Mouse (Mus musculus): Measurements from ENCODE around the gene Ssbp4. TPM values are rescaled to one million over a fixed set of nuclear protein-coding genes. Genes with fewer than 3 reads are reported as not detected.

The Ssbp4 gene
- polyA plus RNA-seq, 1 experiment from 2014 or later, result 122 TPM

DNA sequence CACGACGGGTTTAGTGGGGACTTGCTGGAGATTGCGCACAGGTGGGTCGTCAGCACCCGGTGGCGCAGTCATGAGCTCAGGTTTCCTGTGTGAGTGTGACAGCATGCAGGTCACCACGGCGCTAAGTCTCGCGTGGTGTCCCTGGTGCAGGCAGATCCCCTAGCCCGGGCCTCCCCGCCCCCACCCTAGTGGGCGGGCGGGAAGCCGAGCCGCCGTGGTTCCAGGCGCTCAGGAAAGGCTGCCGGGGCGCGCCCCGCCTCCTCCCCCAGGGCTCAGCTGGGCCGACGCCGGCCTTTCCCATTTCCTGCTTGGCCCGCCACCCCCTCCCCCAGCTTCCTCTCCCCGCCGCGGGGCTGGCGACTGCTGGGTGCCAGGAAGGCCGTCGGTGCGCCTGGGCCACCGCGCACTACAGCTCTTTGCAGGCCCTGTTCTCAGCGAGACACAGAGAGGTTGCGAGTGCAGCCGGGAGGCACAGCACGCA is 736 bp upstream of the Ssbp4 start:
- Histone ChIP-seq H3K9ac (replicated peaks; ENCODE audit: low read depth, low read length) (peak overlapping the region; percentile 77), H3K27ac (ENCODE audit: low read length) (peak overlapping the region; percentile 99), H3K4me2 (replicated peaks; ENCODE audit: low read depth, low read length) (peak overlapping the region; percentile 98), H3K4me1 (ENCODE audit: control insufficient read depth, insufficient read depth, low read length) (peaks cover 16% of the 10 kb centered on the region; the same call in 1 of the 2 replicates), H3K4me3 (ENCODE audit: low read depth, low read length) (peak overlapping the region; percentile 46), H3K36me3 (ENCODE audit: control insufficient read depth, insufficient read depth, low read length) (no peaks in the 10 kb centered on the region), H3K27me3 (ENCODE audit: control insufficient read depth, insufficient read depth, low read length) (no peaks in the 10 kb centered on the region), H3K9me3 (ENCODE audit: control insufficient read depth, low read depth, low read length) (no peaks in the 10 kb centered on the region)
- WGBS, result under 1% methylated on average over 39 of the region's 39 CpGs
- peak; percentile 71 for ATAC-seq (ENCODE audit: insufficient number of reproducible peaks, insufficient read depth, low FRiP score, low read depth)

GRCm38 (mm10) chr8:70607898-70608748 is 549 bp downstream of the Ssbp4 start:
- Histone ChIP-seq H3K27ac (ENCODE audit: low read length) (peak overlapping the region; percentile 99), H3K9me3 (ENCODE audit: control insufficient read depth, low read depth, low read length) (no peaks in the 10 kb centered on the region), H3K9ac (replicated peaks; ENCODE audit: low read depth, low read length) (peak overlapping the region; percentile 66), H3K4me1 (ENCODE audit: control insufficient read depth, insufficient read depth, low read length) (peaks cover 13% of the 10 kb centered on the region; the same call in 1 of the 2 replicates), H3K4me2 (replicated peaks; ENCODE audit: low read depth, low read length) (peak overlapping the region; percentile 98), H3K4me3 (ENCODE audit: low read depth, low read length) (peak overlapping the region; percentile 84), H3K36me3 (ENCODE audit: control insufficient read depth, insufficient read depth, low read length) (no peaks in the 10 kb centered on the region), H3K27me3 (ENCODE audit: control insufficient read depth, insufficient read depth, low read length) (no peaks in the 10 kb centered on the region)
- no peak for ATAC-seq (ENCODE audit: insufficient number of reproducible peaks, insufficient read depth, low FRiP score, low read depth)
- WGBS, result under 1% methylated on average over 84 of the region's 84 CpGs

- Histone ChIP-seq H3K4me3 (ENCODE audit: low read depth, low read length) (peak overlapping the region; percentile 84), H3K27me3 (ENCODE audit: control insufficient read depth, insufficient read depth, low read length) (no peaks in the 10 kb centered on the region), H3K4me1 (ENCODE audit: control insufficient read depth, insufficient read depth, low read length) (peaks cover 13% of the 10 kb centered on the region; the same call in 1 of the 2 replicates), H3K27ac (ENCODE audit: low read length) (peak overlapping the region; percentile 99; the same call in 1 of the 2 replicates), H3K36me3 (ENCODE audit: control insufficient read depth, insufficient read depth, low read length) (peaks cover 5% of the 10 kb centered on the region; the same call in 1 of the 2 replicates), H3K9ac (replicated peaks; ENCODE audit: low read depth, low read length) (peak overlapping the region; percentile 66), H3K4me2 (replicated peaks; ENCODE audit: low read depth, low read length) (peak overlapping the region; percentile 98), H3K9me3 (ENCODE audit: control insufficient read depth, low read depth, low read length) (no peaks in the 10 kb centered on the region)
- WGBS, result 27% methylated on average over 6 of the region's 6 CpGs
- no peak for ATAC-seq (ENCODE audit: insufficient number of reproducible peaks, insufficient read depth, low FRiP score, low read depth)
Observed at GRCm38 (mm10) chr8:70607603-70607897, 1.1 kb downstream of the Ssbp4 start.

- Histone ChIP-seq H3K4me2 (replicated peaks; ENCODE audit: low read depth, low read length) (peak overlapping the region; percentile 98), H3K4me3 (ENCODE audit: low read depth, low read length) (peak overlapping the region; percentile 84), H3K4me1 (ENCODE audit: control insufficient read depth, insufficient read depth, low read length) (peaks cover 13% of the 10 kb centered on the region; the same call in 1 of the 2 replicates), H3K9ac (replicated peaks; ENCODE audit: low read depth, low read length) (0 out of 2 replicates have a peak overlapping the region, but pooled peaks have one; percentile 66), H3K36me3 (ENCODE audit: control insufficient read depth, insufficient read depth, low read length) (peaks cover 11% of the 10 kb centered on the region; the same call in 1 of the 2 replicates), H3K27ac (ENCODE audit: low read length) (no peak overlapping the region), H3K9me3 (ENCODE audit: control insufficient read depth, low read depth, low read length) (0 out of 2 replicates have a peak, but pooled peaks cover 1% of the 10 kb centered on the region), H3K27me3 (ENCODE audit: control insufficient read depth, insufficient read depth, low read length) (no peaks in the 10 kb centered on the region)
- WGBS, result 56% methylated on average over 18 of the region's 18 CpGs
- no peak for ATAC-seq (ENCODE audit: insufficient number of reproducible peaks, insufficient read depth, low FRiP score, low read depth)
Observed at GRCm38 (mm10) chr8:70606780-70607602, 1.7 kb downstream of the Ssbp4 start.

DNA sequence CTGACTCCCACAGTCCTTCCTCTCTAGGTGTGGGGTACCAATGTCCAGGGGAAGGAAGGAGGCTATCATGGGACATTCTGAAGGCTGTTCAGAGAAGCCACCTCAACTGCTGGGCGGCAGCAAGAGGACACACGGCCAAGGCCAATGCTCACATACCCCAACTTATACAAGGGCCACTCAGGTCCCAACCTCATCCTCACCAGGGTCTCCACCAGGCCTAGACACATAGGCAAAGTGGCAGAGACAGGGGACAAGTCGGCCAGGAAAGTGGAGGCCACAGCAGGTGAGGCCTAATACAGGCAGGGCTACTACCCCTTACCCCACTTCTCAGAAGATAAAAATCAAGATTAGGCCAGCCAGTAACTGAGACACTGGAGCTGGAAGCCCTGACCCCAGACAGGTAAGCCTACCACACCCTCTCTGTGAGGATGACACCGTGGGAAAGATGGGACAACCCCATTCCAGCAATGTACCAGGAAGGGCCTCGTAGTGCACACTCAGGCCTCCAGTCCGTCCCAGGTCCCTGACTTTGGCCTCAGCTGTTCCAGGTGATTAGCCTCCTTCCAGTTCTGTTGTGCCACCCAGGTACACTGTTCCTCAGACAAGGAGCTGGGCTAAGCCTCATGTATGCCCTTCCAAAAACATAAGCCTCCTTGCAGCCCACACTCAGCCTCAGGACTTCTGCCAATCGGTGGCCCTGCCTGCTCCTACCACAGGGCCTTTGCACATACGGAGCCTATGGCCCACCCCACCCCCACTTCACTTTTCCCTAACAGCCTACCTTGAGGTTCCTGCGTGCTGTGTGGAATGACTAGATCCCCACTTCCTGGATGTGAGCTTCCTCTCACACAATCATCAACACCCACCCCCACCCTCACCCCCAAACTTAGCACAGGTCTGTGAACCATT is 2.5 kb downstream of the Ssbp4 start:
- no peak overlapping the region for H3K27ac ChIP-seq (ENCODE audit: low read length)
- H3K36me3 ChIP-seq (ENCODE audit: control insufficient read depth, insufficient read depth, low read length), result peaks cover 12% of the 10 kb centered on the region; the same call in 1 of the 2 replicates
- H3K4me1 ChIP-seq (ENCODE audit: control insufficient read depth, insufficient read depth, low read length), result peaks cover 16% of the 10 kb centered on the region; the same call in 1 of the 2 replicates
- H3K4me3 ChIP-seq (ENCODE audit: low read depth, low read length), result no peak overlapping the region
- H3K9ac ChIP-seq (replicated peaks; ENCODE audit: low read depth, low read length), result no peak overlapping the region
- peak overlapping the region; percentile 98; the same call in 1 of the 2 replicates for H3K4me2 ChIP-seq (replicated peaks; ENCODE audit: low read depth, low read length)
- WGBS, result 88% methylated on average over 9 of the region's 9 CpGs
- no peak for ATAC-seq (ENCODE audit: insufficient number of reproducible peaks, insufficient read depth, low FRiP score, low read depth)
- peaks cover 4% of the 10 kb centered on the region; the same call in 1 of the 2 replicates for H3K9me3 ChIP-seq (ENCODE audit: control insufficient read depth, low read depth, low read length)
- no peaks in the 10 kb centered on the region for H3K27me3 ChIP-seq (ENCODE audit: control insufficient read depth, insufficient read depth, low read length)

GRCm38 (mm10) chr8:70604558-70604957 is 4.1 kb downstream of the Ssbp4 start:
- no peak for ATAC-seq (ENCODE audit: insufficient number of reproducible peaks, insufficient read depth, low FRiP score, low read depth)
- Histone ChIP-seq H3K27ac (ENCODE audit: low read length) (no peak overlapping the region), H3K9me3 (ENCODE audit: control insufficient read depth, low read depth, low read length) (peaks cover 4% of the 10 kb centered on the region; the same call in 1 of the 2 replicates), H3K36me3 (ENCODE audit: control insufficient read depth, insufficient read depth, low read length) (peaks cover 12% of the 10 kb centered on the region; the same call in 1 of the 2 replicates), H3K27me3 (ENCODE audit: control insufficient read depth, insufficient read depth, low read length) (no peaks in the 10 kb centered on the region), H3K4me2 (replicated peaks; ENCODE audit: low read depth, low read length) (no peak overlapping the region), H3K4me1 (ENCODE audit: control insufficient read depth, insufficient read depth, low read length) (peaks cover 27% of the 10 kb centered on the region; the same call in 1 of the 2 replicates), H3K4me3 (ENCODE audit: low read depth, low read length) (no peak overlapping the region), H3K9ac (replicated peaks; ENCODE audit: low read depth, low read length) (no peak overlapping the region)
- 83% methylated on average over 7 of the region's 7 CpGs for WGBS

DNA sequence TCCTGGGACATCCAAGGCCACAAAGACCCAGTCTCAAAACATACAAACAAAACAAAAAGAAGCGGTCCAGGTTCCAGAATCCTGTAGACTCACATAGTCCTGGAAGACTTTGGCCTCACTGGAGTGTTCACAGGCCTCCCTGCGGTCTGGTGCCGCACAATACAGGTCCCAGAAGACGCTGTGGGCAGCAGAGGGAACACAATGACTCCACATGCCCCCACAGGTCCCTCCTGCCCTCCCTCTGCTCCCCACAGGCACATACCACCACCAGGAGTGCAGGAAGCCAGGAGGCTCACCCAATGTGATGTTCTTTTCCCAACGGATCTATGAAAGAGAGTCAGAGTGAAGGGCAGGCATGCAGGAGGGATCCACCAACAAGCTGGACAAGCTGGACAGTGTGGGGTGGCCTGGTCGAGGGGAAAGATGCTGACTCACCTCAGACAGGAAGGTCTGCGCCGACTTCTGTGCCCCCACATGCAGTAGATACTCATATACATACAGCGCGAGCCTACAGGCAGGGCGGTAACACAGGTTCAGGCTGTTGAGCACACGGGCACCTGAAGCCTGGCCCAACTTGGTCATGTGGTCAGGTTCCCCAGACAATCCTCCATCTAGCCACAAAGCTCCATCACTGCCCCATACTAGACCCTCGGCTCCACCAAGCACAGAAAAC is 6.4 kb downstream of the Ssbp4 start:
- no peak for ATAC-seq (ENCODE audit: insufficient number of reproducible peaks, insufficient read depth, low FRiP score, low read depth)
- no peak overlapping the region for H3K27ac ChIP-seq (ENCODE audit: low read length)
- H3K9me3 ChIP-seq (ENCODE audit: control insufficient read depth, low read depth, low read length), result peaks cover 4% of the 10 kb centered on the region; the same call in 1 of the 2 replicates
- peaks cover 12% of the 10 kb centered on the region; the same call in 1 of the 2 replicates for H3K36me3 ChIP-seq (ENCODE audit: control insufficient read depth, insufficient read depth, low read length)
- H3K4me1 ChIP-seq (ENCODE audit: control insufficient read depth, insufficient read depth, low read length), result peaks cover 42% of the 10 kb centered on the region; the same call in 1 of the 2 replicates
- H3K4me3 ChIP-seq (ENCODE audit: low read depth, low read length), result no peak overlapping the region
- no peak overlapping the region for H3K4me2 ChIP-seq (replicated peaks; ENCODE audit: low read depth, low read length)
- H3K9ac ChIP-seq (replicated peaks; ENCODE audit: low read depth, low read length), result no peak overlapping the region
- 94% methylated on average over 13 of the region's 13 CpGs for WGBS
- H3K27me3 ChIP-seq (ENCODE audit: control insufficient read depth, insufficient read depth, low read length), result no peaks in the 10 kb centered on the region
